Mouse (Mus musculus) MEL (cell line): ENCODE results near the gene Mfng. TPM values are rescaled to one million over a fixed set of nuclear protein-coding genes. Genes with fewer than 3 reads are reported as not detected.

ENCODE experiments used
- DNase-seq: peaks from one replicate; pipeline ENCODE4 v3.0.0; 2011; ENCODE audit warnings: low read depth, low spot score
- H3K27ac ChIP-seq: 2 replicates; pipeline ENCODE4 v1.5.1; 2012; ENCODE audit warnings: low read depth, mild to moderate bottlenecking, control low read depth, low read length, moderate library complexity; ENCODE audit not compliant: control insufficient read depth
- H3K27me3 ChIP-seq, 2 experiments: fragments of 150-350 bp in 1 of 2; sonication (generic) in 1 of 2; 2 replicates each; pipeline ENCODE4 v1.6.1; 2012; ENCODE audit warnings: low read length in 2 of 2, mild to moderate bottlenecking in 2 of 2, improper control_type of control experiment in 1 of 2, moderate library complexity in 1 of 2; ENCODE audit not compliant: insufficient read depth in 2 of 2, control insufficient read depth in 1 of 2
- H3K36me3 ChIP-seq, 2 experiments: 2 replicates each; pipeline ENCODE4 v1.6.1; 2012 to 2014; ENCODE audit warnings: low read length in 2 of 2, improper control_type of control experiment in 1 of 2, inconsistent platforms in 1 of 2, mild to moderate bottlenecking in 1 of 2; ENCODE audit not compliant: insufficient read depth in 2 of 2, control insufficient read depth in 1 of 2
- H3K4me1 ChIP-seq, 2 experiments: fragments of 150-350 bp in 1 of 2; sonication (generic) in 1 of 2; 2 replicates each; pipeline ENCODE4 v1.6.1; 2012; ENCODE audit warnings: low read length in 2 of 2, improper control_type of control experiment in 1 of 2, mild to moderate bottlenecking in 1 of 2; ENCODE audit not compliant: insufficient read depth in 2 of 2, control insufficient read depth in 1 of 2
- H3K4me3 ChIP-seq, 2 experiments: fragments of 150-350 bp in 1 of 2; sonication (generic) in 1 of 2; 2 replicates each; pipeline ENCODE4 v1.5.1; 2012; ENCODE audit warnings: low read depth in 2 of 2, low read length in 2 of 2, mild to moderate bottlenecking in 2 of 2, moderate library complexity in 2 of 2, control low read depth in 1 of 2, improper control_type of control experiment in 1 of 2; ENCODE audit not compliant: control insufficient read depth in 1 of 2, insufficient read depth in 1 of 2
- H3K79me2 ChIP-seq: 2 replicates; pipeline ENCODE4 v1.6.1; 2012; ENCODE audit warnings: mild to moderate bottlenecking, low read length, moderate library complexity; ENCODE audit not compliant: control insufficient read depth, poor library complexity, insufficient read depth
- H3K9ac ChIP-seq: 2 replicates; pipeline ENCODE4 v1.6.1; 2012; ENCODE audit warnings: low read depth, mild to moderate bottlenecking, control low read depth, low read length, moderate library complexity; ENCODE audit not compliant: control insufficient read depth, poor library complexity, severe bottlenecking
- H3K9me3 ChIP-seq: fragments of 150-350 bp; sonication (generic); replicated peaks from 2 replicates; pipeline ENCODE4 v1.6.1; 2012; ENCODE audit warnings: mild to moderate bottlenecking, low read length, improper control_type of control experiment, moderate library complexity; ENCODE audit not compliant: insufficient read depth
- BHLHE40 ChIP-seq: IDR thresholded peaks from 2 replicates; pipeline ENCODE4 v1.6.1; 2012; ENCODE audit warnings: low read depth, mild to moderate bottlenecking, inconsistent platforms, low read length, improper control_type of control experiment, borderline replicate concordance
- ELF1 ChIP-seq: IDR thresholded peaks from 2 replicates; pipeline ENCODE4 v1.6.1; 2014; ENCODE audit warnings: low read depth, mild to moderate bottlenecking, inconsistent platforms, low read length, improper control_type of control experiment, moderate library complexity
- ETS1 ChIP-seq: IDR thresholded peaks from 2 replicates; pipeline ENCODE4 v1.6.1; 2012; ENCODE audit warnings: low read depth, mild to moderate bottlenecking, inconsistent platforms, low read length, improper control_type of control experiment, moderate library complexity
- GABPA ChIP-seq: IDR thresholded peaks from 2 replicates; pipeline ENCODE4 v1.6.1; 2012; ENCODE audit warnings: low read depth, mild to moderate bottlenecking, inconsistent platforms, low read length, improper control_type of control experiment, moderate library complexity
- GATA1 ChIP-seq: IDR thresholded peaks from 2 replicates; pipeline ENCODE4 v1.6.1; 2011; ENCODE audit warnings: low read depth, low read length, improper control_type of control experiment
- HCFC1 ChIP-seq: IDR thresholded peaks from 2 replicates; pipeline ENCODE4 v1.6.1; 2012; ENCODE audit warnings: low read depth, mild to moderate bottlenecking, inconsistent platforms, low read length, improper control_type of control experiment, moderate library complexity
- JUND ChIP-seq: IDR thresholded peaks from 2 replicates; pipeline ENCODE4 v1.6.1; 2011; ENCODE audit warnings: low read depth, mild to moderate bottlenecking, improper control_type of control experiment, low read length
- MAFK ChIP-seq: IDR thresholded peaks from 2 replicates; pipeline ENCODE4 v1.6.1; 2011; ENCODE audit warnings: low read depth, mild to moderate bottlenecking, low read length, improper control_type of control experiment, borderline replicate concordance
- MAX ChIP-seq: IDR thresholded peaks from 2 replicates; pipeline ENCODE4 v1.6.1; 2011; ENCODE audit warnings: low read length, improper control_type of control experiment
- MAZ ChIP-seq: IDR thresholded peaks from 2 replicates; pipeline ENCODE4 v1.6.1; 2012; ENCODE audit warnings: low read depth, mild to moderate bottlenecking, inconsistent platforms, low read length, improper control_type of control experiment
- MEF2A ChIP-seq: IDR thresholded peaks from 2 replicates; pipeline ENCODE4 v1.6.1; 2014; ENCODE audit warnings: low read depth, mild to moderate bottlenecking, inconsistent platforms, low read length, improper control_type of control experiment; ENCODE audit not compliant: poor library complexity, insufficient replicate concordance, severe bottlenecking; ENCODE audit errors: extremely low read depth
- MYB ChIP-seq: IDR thresholded peaks from 2 replicates; pipeline ENCODE4 v1.6.1; 2011; ENCODE audit warnings: mild to moderate bottlenecking, low read depth, low read length, improper control_type of control experiment
- MYC ChIP-seq: IDR thresholded peaks from 2 replicates; pipeline ENCODE4 v1.6.1; 2011; ENCODE audit warnings: low read depth, mild to moderate bottlenecking, low read length, improper control_type of control experiment, moderate library complexity
- NELFE ChIP-seq: IDR thresholded peaks from 2 replicates; pipeline ENCODE4 v1.6.1; 2011; ENCODE audit warnings: low read depth, low read length, improper control_type of control experiment
- NRF1 ChIP-seq: IDR thresholded peaks from 2 replicates; pipeline ENCODE4 v1.6.1; 2014; ENCODE audit warnings: low read depth, mild to moderate bottlenecking, inconsistent platforms, low read length, improper control_type of control experiment, moderate library complexity; ENCODE audit not compliant: poor library complexity, insufficient read depth, severe bottlenecking
- POLR2AphosphoS5 ChIP-seq: IDR thresholded peaks from 2 replicates; pipeline ENCODE4 v1.6.1; 2012; ENCODE audit warnings: low read depth, borderline replicate concordance, mild to moderate bottlenecking, inconsistent platforms, low read length, moderate library complexity, mixed read lengths
- SIN3A ChIP-seq: IDR thresholded peaks from 2 replicates; pipeline ENCODE4 v1.6.1; 2012; ENCODE audit warnings: low read length, improper control_type of control experiment, inconsistent platforms
- TBP ChIP-seq: IDR thresholded peaks from 2 replicates; pipeline ENCODE4 v1.8.0; 2011; ENCODE audit warnings: low read depth, low read length, improper control_type of control experiment
- USF1 ChIP-seq: IDR thresholded peaks from 2 replicates; pipeline ENCODE4 v1.6.1; 2014; ENCODE audit warnings: low read depth, mild to moderate bottlenecking, inconsistent platforms, low read length, improper control_type of control experiment, moderate library complexity
- USF2 ChIP-seq, 2 experiments: IDR thresholded peaks; 2 replicates each; pipeline ENCODE4 v1.6.1; 2011 to 2012; ENCODE audit warnings: improper control_type of control experiment in 2 of 2, low read length in 2 of 2, borderline replicate concordance in 1 of 2, inconsistent platforms in 1 of 2, low read depth in 1 of 2, mild to moderate bottlenecking in 1 of 2; ENCODE audit not compliant: insufficient read depth in 1 of 2
- polyA plus RNA-seq, 2 experiments: library from polyadenylated mRNA; stranded (reverse) in 1 of 2; unstranded in 1 of 2; fragments of >175 nt in 1 of 2; fragments of >200 nt in 1 of 2; gene quantifications; 2 replicates each; pipeline versions ENCODE4 v1.2.1 to v1.2.4; 2012; ENCODE audit warnings: low replicate concordance in 2 of 2, low read depth in 1 of 2; ENCODE audit not compliant: insufficient read length in 2 of 2, insufficient read depth in 1 of 2, missing spikeins in 1 of 2
- total RNA-seq: library from RNA; depleted of rRNA; stranded (reverse); fragments of 300-350 nt; gene quantifications from 2 replicates; pipeline ENCODE4 v1.2.3, GENCODE M21; 2012

The Mfng gene
- total and polyA plus RNA-seq, 3 experiments: 17.8 to 27.1 TPM; not detected in 1

- Histone ChIP-seq H3K4me1 (no peaks in the 10 kb centered on the region), H3K36me3 (no peaks in the 10 kb centered on the region), H3K27ac (no peak overlapping the region), H3K9ac (no peak overlapping the region), H3K9me3 (no peaks in the 10 kb centered on the region), H3K27me3 (no peaks in the 10 kb centered on the region), H3K79me2 (no peaks in the 10 kb centered on the region), H3K4me3 (no peak overlapping the region)
- no peak for TF ChIP-seq MAX
- no peak for TF ChIP-seq SIN3A
- no peak for TF ChIP-seq HCFC1
- TF ChIP-seq MAZ: no peak
- no peak for TF ChIP-seq MYB
- no peak for TF ChIP-seq POLR2AphosphoS5
- TF ChIP-seq TBP: no peak
- DNase-seq: no peak
These were observed 19.1 kb downstream of the Mfng start for GRCm38 (mm10) chr15:78754144-78754543.

DNA sequence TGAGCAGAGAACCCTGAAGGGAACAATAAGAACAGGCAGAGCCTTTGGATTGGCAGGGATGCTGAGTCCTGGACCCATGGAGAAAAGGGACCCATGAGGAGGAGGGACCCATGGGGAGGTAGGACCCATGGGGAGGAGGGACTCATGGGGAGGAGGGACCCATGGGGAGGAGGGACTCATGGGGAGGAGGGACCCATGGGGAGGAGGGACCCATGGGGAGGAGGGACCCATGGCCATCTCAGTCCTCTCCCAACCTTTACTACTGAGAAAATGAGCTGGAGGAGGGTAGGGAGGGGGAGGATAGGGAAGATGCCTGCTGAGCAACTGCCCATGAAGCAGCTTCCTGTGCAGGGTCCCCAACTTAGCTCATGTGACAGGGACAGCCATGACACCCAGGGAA is 20.3 kb downstream of the Mfng start:
- Histone ChIP-seq H3K27ac (no peak overlapping the region), H3K4me1 (no peaks in the 10 kb centered on the region), H3K27me3 (no peaks in the 10 kb centered on the region), H3K36me3 (no peaks in the 10 kb centered on the region), H3K9ac (no peak overlapping the region), H3K9me3 (no peaks in the 10 kb centered on the region), H3K4me3 (no peak overlapping the region), H3K79me2 (no peaks in the 10 kb centered on the region)
- peak; percentile 54 for DNase-seq
- TF ChIP-seq NRF1: no peak
- no peak for TF ChIP-seq BHLHE40
- TF ChIP-seq GABPA: no peak
- no peak for TF ChIP-seq MYB
- no peak for TF ChIP-seq POLR2AphosphoS5
- TF ChIP-seq USF2 (IDR thresholded peaks at IDR 0.05; ENCODE audit: borderline replicate concordance in 1 of 2, insufficient read depth in 1 of 2, low read depth in 1 of 2, low read length in 2 of 2): no peak
- no peak for TF ChIP-seq ETS1

DNA sequence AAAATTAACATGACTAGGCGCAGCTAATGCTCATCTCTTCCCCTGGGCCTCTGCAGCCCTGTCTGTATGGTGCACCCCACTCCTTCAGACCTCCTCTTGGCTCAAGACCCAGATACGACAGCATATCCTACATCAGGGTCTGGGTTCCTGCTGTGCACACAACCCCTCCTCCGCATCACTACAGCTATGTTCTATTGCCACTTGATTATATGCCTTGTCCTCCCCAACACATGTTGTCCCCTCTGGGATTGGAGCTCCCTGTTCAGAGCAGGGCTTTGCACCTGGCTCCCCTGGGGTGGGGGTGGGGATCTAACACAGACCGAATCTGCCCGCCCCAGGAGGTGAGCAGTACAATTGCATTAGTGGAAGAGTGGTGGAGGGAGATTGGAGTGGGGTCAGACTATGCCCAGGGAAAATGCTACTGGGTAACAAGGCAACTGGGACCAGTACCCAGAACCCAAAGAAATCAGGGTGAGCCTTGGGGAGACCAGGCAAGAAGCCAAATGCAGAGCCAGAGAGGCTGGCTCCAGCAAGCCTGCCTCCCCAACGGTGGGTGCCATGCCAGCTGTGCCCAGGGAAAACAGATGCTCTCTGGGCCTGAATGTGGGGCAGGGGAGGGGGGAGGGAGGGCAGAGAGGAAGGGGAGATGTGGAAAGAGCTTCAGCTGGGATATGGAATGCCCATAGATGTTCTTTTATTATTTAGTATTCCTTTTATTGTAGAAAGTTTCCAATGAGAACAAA is 22.5 kb downstream of the Mfng start:
- H3K27ac ChIP-seq: no peak overlapping the region
- DNase-seq: no peak
- no peaks in the 10 kb centered on the region for H3K4me1 ChIP-seq
- TF ChIP-seq NELFE (no peak), USF1 (no peak), MEF2A (no peak), USF2 (IDR thresholded peaks at IDR 0.05; ENCODE audit: borderline replicate concordance in 1 of 2, insufficient read depth in 1 of 2, low read depth in 1 of 2, low read length in 2 of 2) (no peak), GABPA (no peak), POLR2AphosphoS5 (no peak), MAFK (no peak), MYC (no peak), JUND (no peak), ELF1 (no peak), MAX (no peak), GATA1 (no peak)
- no peaks in the 10 kb centered on the region for H3K79me2 ChIP-seq
- no peak overlapping the region for H3K4me3 ChIP-seq
- no peaks in the 10 kb centered on the region for H3K9me3 ChIP-seq
- H3K9ac ChIP-seq: no peak overlapping the region
- no peaks in the 10 kb centered on the region for H3K27me3 ChIP-seq
- no peaks in the 10 kb centered on the region for H3K36me3 ChIP-seq
